Mouse (Mus musculus) limb, embryonic 14.5 days (tissue): ENCODE data around the gene Clip4. TPM values are rescaled to one million over a fixed set of nuclear protein-coding genes. Genes with fewer than 3 reads are reported as not detected.
"Not testable (repeated sequence)": the region's sequence is repeated elsewhere in the genome, so short reads cannot be mapped to it uniquely, and the experiment has no call there.

ENCODE experiments used
- ATAC-seq: fragments of 200-750 bp; cut with Nextera tagmentation; 2 replicates; pipeline ENCODE4 v1.8.0; 2017; ENCODE audit warnings: low read depth, moderate number of reproducible peaks, moderate TSS enrichment; ENCODE audit not compliant: low FRiP score
- DNase-seq: peaks from one replicate; pipeline ENCODE4 v3.0.0-alpha.2; 2015; ENCODE audit warnings: low spot score
- H3K27ac ChIP-seq: fragments of 300-500 bp; sonication (generic); replicated peaks from 2 replicates; pipeline ENCODE4 v1.5.1; 2014; ENCODE audit warnings: low read depth, mild to moderate bottlenecking, low read length, moderate library complexity, mixed read lengths
- H3K27me3 ChIP-seq: fragments of 300-500 bp; sonication (generic); 2 replicates; pipeline ENCODE4 v1.6.1; 2014; ENCODE audit warnings: low read length, mixed read lengths; ENCODE audit not compliant: control insufficient read depth, insufficient read depth
- H3K36me3 ChIP-seq: fragments of 300-500 bp; sonication (generic); 2 replicates; pipeline ENCODE4 v1.6.1; 2014; ENCODE audit warnings: mild to moderate bottlenecking, low read length, moderate library complexity, mixed read lengths; ENCODE audit not compliant: control insufficient read depth, insufficient read depth
- H3K4me1 ChIP-seq: fragments of 300-500 bp; sonication (generic); 2 replicates; pipeline ENCODE4 v1.6.1; 2014; ENCODE audit warnings: antibody characterized with exemption, low read length, mixed read lengths; ENCODE audit not compliant: control insufficient read depth, insufficient read depth
- H3K4me2 ChIP-seq: fragments of 300-500 bp; sonication (generic); replicated peaks from 2 replicates; pipeline ENCODE4 v1.6.1; 2014; ENCODE audit warnings: low read depth, mild to moderate bottlenecking, low read length, moderate library complexity; ENCODE audit not compliant: severe bottlenecking
- H3K4me3 ChIP-seq: fragments of 300-500 bp; sonication (generic); replicated peaks from 2 replicates; pipeline ENCODE4 v1.5.1; 2014; ENCODE audit warnings: low read length
- H3K9ac ChIP-seq: fragments of 300-500 bp; sonication (generic); 2 replicates; pipeline ENCODE4 v1.6.1; 2014; ENCODE audit warnings: mild to moderate bottlenecking, low read depth, low read length, moderate library complexity; ENCODE audit not compliant: severe bottlenecking
- H3K9me3 ChIP-seq: fragments of 300-500 bp; sonication (generic); 2 replicates; pipeline ENCODE4 v1.6.1; 2016; ENCODE audit warnings: low read length; ENCODE audit not compliant: control insufficient read depth
- POLR2A ChIP-seq: fragments of 200-500 bp; IDR thresholded peaks from 2 replicates; pipeline ENCODE4 v1.8.0; 2012; ENCODE audit warnings: inconsistent platforms, mild to moderate bottlenecking, moderate library complexity, borderline replicate concordance; ENCODE audit not compliant: insufficient read depth, insufficient read length; ENCODE audit errors: extremely low read depth
- WGBS: fragments of 180-500 bp; shearing (Covaris S2); extraction: QIAGEN DNeasy Blood & Tissue Kit; methylation state at CpG from one replicate; pipeline ENCODE4 v1.1.7; 2014; 5-methylcytosine and 5-hydroxymethylcytosine counted together
- polyA plus RNA-seq, 2 experiments: library from polyadenylated mRNA; depleted of rRNA in 1 of 2; stranded (reverse) in 1 of 2; unstranded in 1 of 2; fragments of >200 nt; fragmentation: Nextera tagmentation in 1 of 2; extraction: Ambion mirVana in 1 of 2; gene quantifications; 2 replicates each; pipeline versions ENCODE4 v1.2.1 to v1.2.3; 2012 to 2014

The Clip4 gene
- 12.2 and 14.7 TPM in 2 replicates for polyA plus RNA-seq (2012; rRNA removed)
- 8.9 and 9.0 TPM in 2 replicates for polyA plus RNA-seq (2014; fragmentation: Nextera tagmentation; extraction: Ambion mirVana)

- H3K4me1 ChIP-seq, ATAC-seq, H3K36me3 ChIP-seq, H3K4me3 ChIP-seq, H3K9ac ChIP-seq, H3K27ac ChIP-seq, H3K27me3 ChIP-seq, H3K4me2 ChIP-seq, DNase-seq, H3K9me3 ChIP-seq: not testable (repeated sequence)
- WGBS = 49% methylated on average over 1 of the region's 1 CpGs
Measured at GRCm38 (mm10) chr17:71768173-71768572, at the start of gene Clip4. Clip4 (plus strand) TSS chr17:71768473.

- Histone ChIP-seq H3K27ac (no peak overlapping the region), H3K27me3 (no peaks in the 10 kb centered on the region), H3K9me3 (no peaks in the 10 kb centered on the region), H3K9ac (no peak overlapping the region), H3K36me3 (no peaks in the 10 kb centered on the region), H3K4me3 (no peak overlapping the region), H3K4me1 (no peaks in the 10 kb centered on the region), H3K4me2 (no peak overlapping the region)
- no peak for TF ChIP-seq POLR2A
- no peak for ATAC-seq
- DNase-seq = no peak
Measured at GRCm38 (mm10) chr17:71720434-71720833, 47.8 kb upstream of the Clip4 start.

- DNase-seq = no peak
- no peaks in the 10 kb centered on the region for H3K9me3 ChIP-seq
- ATAC-seq = no peak
- H3K27ac ChIP-seq = no peak overlapping the region
- no peak overlapping the region for H3K4me2 ChIP-seq
- H3K36me3 ChIP-seq = no peaks in the 10 kb centered on the region
- no peak for TF ChIP-seq POLR2A
- no peaks in the 10 kb centered on the region for H3K27me3 ChIP-seq
- H3K4me1 ChIP-seq = no peaks in the 10 kb centered on the region
- H3K9ac ChIP-seq = no peak overlapping the region
- 69% methylated on average over 3 of the region's 3 CpGs for WGBS
- H3K4me3 ChIP-seq = no peak overlapping the region
Measured at GRCm38 (mm10) chr17:71721019-71721418, 47.3 kb upstream of the Clip4 start.

- H3K4me2 ChIP-seq = no peak overlapping the region
- no peak overlapping the region for H3K4me3 ChIP-seq
- no peaks in the 10 kb centered on the region for H3K36me3 ChIP-seq
- no peak overlapping the region for H3K9ac ChIP-seq
- no peaks in the 10 kb centered on the region for H3K4me1 ChIP-seq
- DNase-seq = no peak
- TF ChIP-seq POLR2A = no peak
- H3K9me3 ChIP-seq = no peaks in the 10 kb centered on the region
- WGBS = 52% methylated on average over 2 of the region's 2 CpGs
- no peaks in the 10 kb centered on the region for H3K27me3 ChIP-seq
- ATAC-seq = no peak
- no peak overlapping the region for H3K27ac ChIP-seq
Measured at GRCm38 (mm10) chr17:71730655-71731054, 37.6 kb upstream of the Clip4 start.

GRCm38 (mm10) chr17:71736442-71736841 is 31.8 kb upstream of the Clip4 start:
- Histone ChIP-seq H3K9me3 (no peaks in the 10 kb centered on the region), H3K4me3 (no peak overlapping the region), H3K4me2 (no peak overlapping the region), H3K4me1 (no peaks in the 10 kb centered on the region), H3K27ac (no peak overlapping the region), H3K9ac (no peak overlapping the region), H3K36me3 (no peaks in the 10 kb centered on the region), H3K27me3 (no peaks in the 10 kb centered on the region)
- ATAC-seq (no peak), DNase-seq (no peak)
- no peak for TF ChIP-seq POLR2A
- WGBS = 65% methylated on average over 3 of the region's 3 CpGs

GRCm38 (mm10) chr17:71742156-71742555 is 26.1 kb upstream of the Clip4 start:
- DNase-seq (no peak), ATAC-seq (no peak)
- Histone ChIP-seq H3K27ac (no peak overlapping the region), H3K4me1 (no peaks in the 10 kb centered on the region), H3K36me3 (no peaks in the 10 kb centered on the region), H3K9ac (no peak overlapping the region), H3K9me3 (no peaks in the 10 kb centered on the region), H3K4me2 (no peak overlapping the region), H3K27me3 (no peaks in the 10 kb centered on the region), H3K4me3 (no peak overlapping the region)
- 82% methylated on average over 3 of the region's 3 CpGs for WGBS
- no peak for TF ChIP-seq POLR2A
